Mouse (Mus musculus) frontal cortex, postnatal 14 days (tissue): ENCODE measurements around the gene Sectm1b.

Source experiments
- DNase-seq, 2 experiments: peaks; one replicate each; pipeline ENCODE4 v3.0.0; 2022; ENCODE audit warnings: low spot score in 2 of 2

The Sectm1b gene

GRCm38 (mm10) chr11:121027259-121027658 is 36.1 kb downstream of the Sectm1b start:
- DNase-seq = no peak

DNA sequence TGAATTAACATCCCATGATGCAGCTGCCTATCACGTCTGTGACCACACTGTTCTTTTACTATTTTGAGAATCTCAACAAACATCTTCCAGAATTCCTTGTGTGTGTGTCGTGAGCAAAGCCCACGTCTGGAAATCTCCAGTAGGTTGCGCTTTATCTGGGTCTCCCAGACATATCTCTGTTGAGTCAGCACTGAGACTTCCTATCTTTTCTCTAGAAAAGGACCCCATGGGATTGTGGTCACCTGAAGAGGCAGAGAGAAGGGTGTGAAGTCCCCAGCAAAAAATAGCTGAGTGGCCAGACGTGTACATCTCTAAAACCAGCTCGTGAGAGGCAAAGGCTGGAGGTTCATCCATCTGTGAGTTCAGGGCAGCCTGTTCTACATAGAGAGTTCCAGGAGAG is 39.2 kb downstream of the Sectm1b start:
- DNase-seq = no peak

DNA sequence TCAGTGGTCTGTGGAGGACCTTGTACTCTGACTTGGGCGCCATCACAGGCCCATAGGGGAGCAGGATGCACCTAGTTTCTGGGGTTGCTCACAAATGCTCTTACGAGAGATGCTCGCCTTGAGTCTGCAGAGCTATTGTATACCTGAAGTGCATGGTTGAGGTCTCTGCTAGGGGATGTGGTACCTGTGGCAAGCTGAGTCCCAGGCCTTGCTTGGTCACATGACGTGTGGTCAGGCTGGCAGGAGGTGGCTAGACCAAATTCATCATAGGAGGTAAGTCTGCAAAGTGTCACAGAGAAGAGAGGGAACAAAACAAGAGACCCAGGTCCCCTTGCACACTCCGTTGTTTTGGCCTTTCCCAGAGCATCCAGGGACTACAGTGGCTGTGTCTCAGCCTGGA is 43.9 kb downstream of the Sectm1b start:
- DNase-seq = no peak

GRCm38 (mm10) chr11:121017703-121018102 is 45.7 kb downstream of the Sectm1b start:
- DNase-seq = peak; percentile 32 to 38

- no peak for DNase-seq
Observed at GRCm38 (mm10) chr11:121015472-121015871, 47.9 kb downstream of the Sectm1b start.

DNA sequence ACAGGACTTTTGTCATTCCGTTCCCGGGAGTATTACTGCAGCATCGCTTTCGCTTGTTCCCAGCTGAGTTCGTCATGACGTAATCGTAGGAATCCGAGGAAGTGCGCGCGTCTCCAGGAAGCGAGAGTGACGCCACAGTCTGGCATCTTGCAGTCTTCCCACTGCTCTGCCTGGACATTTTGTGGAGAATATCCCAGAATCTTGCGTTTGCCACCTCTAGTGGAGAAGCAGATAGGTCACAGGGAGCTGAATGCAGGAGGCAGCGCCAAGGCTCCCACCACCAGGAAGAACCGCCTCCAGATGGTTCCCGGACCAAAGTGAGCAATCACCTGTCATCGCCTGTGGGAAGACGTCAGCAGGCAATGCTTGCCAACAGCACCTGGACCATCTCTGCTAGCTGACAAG is 48.5 kb downstream of the Sectm1b start:
- no peak for DNase-seq

GRCm38 (mm10) chr11:121013656-121014055 is 49.7 kb downstream of the Sectm1b start:
- no peak for DNase-seq

- DNase-seq = no peak
Observed at GRCm38 (mm10) chr11:121010044-121010755, 53.2 kb downstream of the Sectm1b start.

DNA sequence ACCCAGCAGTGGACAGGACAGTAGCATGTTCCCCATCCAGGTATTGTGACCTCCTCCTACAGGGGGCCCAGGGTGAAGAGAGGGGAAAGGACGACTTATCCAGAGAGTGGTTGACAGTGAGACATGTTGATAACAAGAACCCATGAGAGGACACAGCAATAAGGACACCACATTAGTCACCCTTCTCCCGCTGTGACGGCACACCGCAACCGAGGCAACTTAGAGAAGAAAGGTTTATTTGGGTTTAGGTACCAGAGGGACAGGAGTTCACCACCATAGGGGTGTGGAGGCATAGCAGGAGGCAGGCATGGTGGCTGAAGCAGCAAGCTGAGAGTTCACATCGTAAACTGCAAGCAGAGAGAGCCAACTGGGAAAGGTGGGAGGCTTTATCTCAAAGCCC is 57.2 kb downstream of the Sectm1b start:
- DNase-seq = no peak

DNA sequence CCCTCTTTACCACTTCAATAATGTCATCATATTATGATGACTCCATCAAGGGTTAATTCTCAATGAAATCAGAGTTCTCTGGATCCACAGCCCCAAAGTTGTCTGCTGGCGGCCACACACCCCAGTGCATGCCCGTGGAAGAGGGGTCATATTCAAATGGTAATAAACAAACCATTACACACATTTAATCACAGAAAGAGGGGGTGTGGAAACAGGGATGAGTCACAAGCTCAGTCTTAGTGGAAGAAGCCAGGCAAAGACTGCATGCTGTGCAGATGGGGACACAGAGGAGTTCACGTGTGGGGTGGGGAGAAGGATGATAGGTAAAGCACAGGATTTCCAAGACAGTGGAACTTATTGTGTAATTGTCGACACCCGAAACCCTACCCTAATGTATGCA is 59.1 kb downstream of the Sectm1b start:
- DNase-seq = no peak
